Mouse (Mus musculus) hindbrain, postnatal 0 days (tissue): ENCODE results near the gene Pmfbp1. TPM values are rescaled to one million over a fixed set of nuclear protein-coding genes. Genes with fewer than 3 reads are reported as not detected.

Experiments
- ATAC-seq: fragments of 200-750 bp; cut with Nextera tagmentation; 2 replicates; pipeline ENCODE4 v1.8.0; 2017; ENCODE audit warnings: mild to moderate bottlenecking, moderate TSS enrichment, moderate library complexity
- DNase-seq: peaks from one replicate; pipeline ENCODE4 v3.0.0-alpha.2; 2015; ENCODE audit warnings: low spot score
- H3K27ac ChIP-seq: fragments of 300-500 bp; sonication (generic); 2 replicates; pipeline ENCODE4 v1.5.1; 2014; ENCODE audit warnings: mild to moderate bottlenecking
- H3K27me3 ChIP-seq: fragments of 300-500 bp; sonication (generic); 2 replicates; pipeline ENCODE4 v1.6.1; 2014; ENCODE audit warnings: low read length, mixed read lengths; ENCODE audit not compliant: insufficient read depth
- H3K36me3 ChIP-seq: fragments of 300-500 bp; sonication (generic); 2 replicates; pipeline ENCODE4 v1.6.1; 2014; ENCODE audit warnings: low read length, mixed read lengths; ENCODE audit not compliant: insufficient read depth
- H3K4me1 ChIP-seq: fragments of 300-500 bp; sonication (generic); 2 replicates; pipeline ENCODE4 v1.6.1; 2014; ENCODE audit warnings: antibody characterized with exemption, low read length, mixed read lengths; ENCODE audit not compliant: insufficient read depth
- H3K4me2 ChIP-seq: fragments of 300-500 bp; sonication (generic); 2 replicates; pipeline ENCODE4 v1.6.1; 2014; ENCODE audit warnings: low read depth, mild to moderate bottlenecking, low read length, moderate library complexity, mixed read lengths
- H3K4me3 ChIP-seq: fragments of 300-500 bp; sonication (generic); 2 replicates; pipeline ENCODE4 v1.5.1; 2014; ENCODE audit warnings: low read length
- H3K9ac ChIP-seq: fragments of 300-500 bp; sonication (generic); replicated peaks from 2 replicates; pipeline ENCODE4 v1.6.1; 2014; ENCODE audit warnings: mild to moderate bottlenecking, low read length, moderate library complexity, mixed read lengths
- H3K9me3 ChIP-seq: fragments of 300-500 bp; sonication (generic); 2 replicates; pipeline ENCODE4 v1.6.1; 2016; ENCODE audit warnings: low read length, mixed read lengths
- CTCF ChIP-seq: IDR thresholded peaks from 2 replicates; pipeline ENCODE4 v1.5.1; 2016; ENCODE audit warnings: antibody characterized with exemption, control low read depth, low read depth
- WGBS: fragments of 180-500 bp; shearing (Covaris S2); extraction: QIAGEN DNeasy Blood & Tissue Kit; methylation state at CpG from one replicate; pipeline ENCODE4 v1.1.7; 2014; 5-methylcytosine and 5-hydroxymethylcytosine counted together
- polyA plus RNA-seq: library from polyadenylated mRNA; unstranded; fragments of >200 nt; fragmentation: Nextera tagmentation; extraction: Ambion mirVana; gene quantifications from 2 replicates; pipeline ENCODE4 v1.2.1, GENCODE M21; 2015
- total RNA-seq: library from RNA; depleted of rRNA; stranded (reverse); fragments of >200 nt; gene quantifications from 2 replicates; pipeline ENCODE4 v1.2.3, GENCODE M21; 2014

Gene Pmfbp1
- total and polyA plus RNA-seq, 2 experiments from 2014 or later, result 1.2 to 2.0 TPM

DNA sequence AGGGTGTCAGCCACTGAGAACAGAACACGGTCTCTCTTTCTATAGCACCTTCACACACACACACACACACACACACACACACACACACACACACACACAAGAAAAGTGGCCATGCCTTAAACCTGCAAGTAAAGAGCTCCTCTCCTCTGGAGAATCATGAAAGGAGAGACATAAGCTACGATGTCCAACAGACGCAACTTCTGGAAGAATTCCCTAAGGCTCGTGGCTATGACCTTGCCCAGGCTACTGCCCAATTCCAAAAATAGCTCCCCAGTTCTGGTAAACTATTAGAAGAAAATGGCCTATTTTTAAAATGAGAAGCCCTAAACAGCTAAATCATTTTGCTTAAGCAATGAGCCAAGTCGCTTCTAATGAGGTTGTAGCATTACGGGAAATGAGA is 22.0 kb upstream of the Pmfbp1 start:
- Histone ChIP-seq H3K4me1 (no peaks in the 10 kb centered on the region), H3K4me2 (no peak overlapping the region), H3K4me3 (no peak overlapping the region), H3K27ac (no peak overlapping the region), H3K9me3 (no peaks in the 10 kb centered on the region), H3K27me3 (no peaks in the 10 kb centered on the region), H3K36me3 (no peaks in the 10 kb centered on the region), H3K9ac (no peak overlapping the region)
- DNase-seq, result no peak
- WGBS, result 81% methylated on average over 6 of the region's 6 CpGs
- no peak for ATAC-seq
- no peak for TF ChIP-seq CTCF

- H3K4me3 ChIP-seq, result no peak overlapping the region
- H3K4me1 ChIP-seq, result no peaks in the 10 kb centered on the region
- no peak for TF ChIP-seq CTCF
- no peaks in the 10 kb centered on the region for H3K27me3 ChIP-seq
- no peak overlapping the region for H3K27ac ChIP-seq
- H3K4me2 ChIP-seq, result no peak overlapping the region
- ATAC-seq, result no peak
- WGBS, result 87% methylated on average over 8 of the region's 8 CpGs
- no peak overlapping the region for H3K9ac ChIP-seq
- H3K9me3 ChIP-seq, result no peaks in the 10 kb centered on the region
- no peaks in the 10 kb centered on the region for H3K36me3 ChIP-seq
- DNase-seq, result no peak
Measured at GRCm38 (mm10) chr8:109472400-109472799, 21.4 kb upstream of the Pmfbp1 start.

GRCm38 (mm10) chr8:109474442-109475121 is 19.2 kb upstream of the Pmfbp1 start:
- no peaks in the 10 kb centered on the region for H3K9me3 ChIP-seq
- DNase-seq (no peak), ATAC-seq (no peak)
- 42% methylated on average over 14 of the region's 14 CpGs for WGBS
- no peak overlapping the region for H3K27ac ChIP-seq
- no peaks in the 10 kb centered on the region for H3K36me3 ChIP-seq
- no peaks in the 10 kb centered on the region for H3K27me3 ChIP-seq
- H3K4me1 ChIP-seq, result no peaks in the 10 kb centered on the region
- no peak overlapping the region for H3K9ac ChIP-seq
- H3K4me2 ChIP-seq, result no peak overlapping the region
- no peak for TF ChIP-seq CTCF
- no peak overlapping the region for H3K4me3 ChIP-seq

GRCm38 (mm10) chr8:109475436-109475835 is 18.4 kb upstream of the Pmfbp1 start:
- no peak overlapping the region for H3K4me2 ChIP-seq
- H3K27me3 ChIP-seq, result no peaks in the 10 kb centered on the region
- no peaks in the 10 kb centered on the region for H3K4me1 ChIP-seq
- H3K9ac ChIP-seq, result no peak overlapping the region
- H3K36me3 ChIP-seq, result no peaks in the 10 kb centered on the region
- ATAC-seq (no peak), DNase-seq (peak; percentile 46)
- WGBS, result 47% methylated on average over 4 of the region's 4 CpGs
- TF ChIP-seq CTCF, result peak; percentile 55
- H3K4me3 ChIP-seq, result no peak overlapping the region
- H3K9me3 ChIP-seq, result no peaks in the 10 kb centered on the region
- no peak overlapping the region for H3K27ac ChIP-seq

- DNase-seq, result no peak
- 79% methylated on average over 6 of the region's 6 CpGs for WGBS
- no peaks in the 10 kb centered on the region for H3K9me3 ChIP-seq
- no peak overlapping the region for H3K27ac ChIP-seq
- H3K9ac ChIP-seq, result no peak overlapping the region
- no peaks in the 10 kb centered on the region for H3K36me3 ChIP-seq
- no peak overlapping the region for H3K4me3 ChIP-seq
- no peaks in the 10 kb centered on the region for H3K27me3 ChIP-seq
- no peak for ATAC-seq
- H3K4me1 ChIP-seq, result no peaks in the 10 kb centered on the region
- TF ChIP-seq CTCF, result no peak
- no peak overlapping the region for H3K4me2 ChIP-seq
Measured at GRCm38 (mm10) chr8:109478586-109478985, 15.2 kb upstream of the Pmfbp1 start.

- ATAC-seq, result no peak
- no peaks in the 10 kb centered on the region for H3K4me1 ChIP-seq
- DNase-seq, result no peak
- no peak for TF ChIP-seq CTCF
- H3K27me3 ChIP-seq, result no peaks in the 10 kb centered on the region
- no peak overlapping the region for H3K9ac ChIP-seq
- no peak overlapping the region for H3K4me3 ChIP-seq
- no peak overlapping the region for H3K27ac ChIP-seq
- H3K9me3 ChIP-seq, result no peaks in the 10 kb centered on the region
- 69% methylated on average over 11 of the region's 11 CpGs for WGBS
- H3K4me2 ChIP-seq, result no peak overlapping the region
- H3K36me3 ChIP-seq, result no peaks in the 10 kb centered on the region
Measured at GRCm38 (mm10) chr8:109484741-109485140, 9.1 kb upstream of the Pmfbp1 start.

- Histone ChIP-seq H3K4me2 (no peak overlapping the region), H3K9me3 (no peaks in the 10 kb centered on the region), H3K27ac (no peak overlapping the region), H3K27me3 (no peaks in the 10 kb centered on the region), H3K36me3 (no peaks in the 10 kb centered on the region), H3K4me1 (no peaks in the 10 kb centered on the region), H3K4me3 (no peak overlapping the region), H3K9ac (no peak overlapping the region)
- DNase-seq (no peak), ATAC-seq (no peak)
- TF ChIP-seq CTCF, result no peak
- 42% methylated on average over 6 of the region's 6 CpGs for WGBS
Measured at GRCm38 (mm10) chr8:109485530-109485929, 8.3 kb upstream of the Pmfbp1 start.
